Mouse (Mus musculus) cerebellum, adult 9-10 months (tissue): ENCODE measurements around the gene Dyrk1a.
"Not testable (repeated sequence)": the region's sequence is repeated elsewhere in the genome, so short reads cannot be mapped to it uniquely, and the experiment has no call there.

ENCODE experiments used
- DNase-seq: peaks from one replicate; pipeline ENCODE4 v3.0.0; 2022

Gene Dyrk1a

GRCm38 (mm10) chr16:94641799-94642198 is 72.0 kb downstream of the Dyrk1a start:
- DNase-seq, result no peak

GRCm38 (mm10) chr16:94647153-94647552 is 77.3 kb downstream of the Dyrk1a start:
- DNase-seq, result no peak

- DNase-seq, result no peak
These were observed 78.1 kb downstream of the Dyrk1a start for GRCm38 (mm10) chr16:94647925-94648324.

GRCm38 (mm10) chr16:94649861-94650260 is 80.1 kb downstream of the Dyrk1a start:
- no peak for DNase-seq

GRCm38 (mm10) chr16:94652091-94652713 is 82.4 kb downstream of the Dyrk1a start:
- DNase-seq, result no peak

- no peak for DNase-seq
These were observed 85.3 kb downstream of the Dyrk1a start for GRCm38 (mm10) chr16:94655083-94655482.

- DNase-seq, result no peak
These were observed 87.1 kb downstream of the Dyrk1a start for GRCm38 (mm10) chr16:94656891-94657290.

GRCm38 (mm10) chr16:94659394-94659793 is 89.6 kb downstream of the Dyrk1a start:
- DNase-seq, result peak; percentile 70

- no peak for DNase-seq
These were observed 90.4 kb downstream of the Dyrk1a start for GRCm38 (mm10) chr16:94660221-94660620.

- no peak for DNase-seq
These were observed 97.7 kb downstream of the Dyrk1a start for GRCm38 (mm10) chr16:94667557-94667956.

GRCm38 (mm10) chr16:94671313-94671712 is 101.5 kb downstream of the Dyrk1a start:
- DNase-seq, result no peak

- no peak for DNase-seq
These were observed 111.1 kb downstream of the Dyrk1a start for GRCm38 (mm10) chr16:94680924-94681323.

GRCm38 (mm10) chr16:94681760-94682159 is 112.0 kb downstream of the Dyrk1a start:
- DNase-seq, result no peak

GRCm38 (mm10) chr16:94683960-94684359 is 114.2 kb downstream of the Dyrk1a start:
- DNase-seq, result no peak

- no peak for DNase-seq
These were observed 124.0 kb downstream of the Dyrk1a start for GRCm38 (mm10) chr16:94693687-94694305.

- no peak for DNase-seq
These were observed 127.7 kb downstream of the Dyrk1a start for GRCm38 (mm10) chr16:94697553-94697952.

- not testable (repeated sequence) for DNase-seq
These were observed 128.4 kb downstream of the Dyrk1a start for GRCm38 (mm10) chr16:94698234-94698633.

GRCm38 (mm10) chr16:94701141-94701540 is 131.3 kb downstream of the Dyrk1a start:
- DNase-seq, result no peak

GRCm38 (mm10) chr16:94701971-94702370 is 132.2 kb downstream of the Dyrk1a start:
- DNase-seq, result no peak

GRCm38 (mm10) chr16:94713480-94714094 is 143.8 kb downstream of the Dyrk1a start:
- peak; percentile 86 for DNase-seq

GRCm38 (mm10) chr16:94714483-94714882 is 144.7 kb downstream of the Dyrk1a start:
- DNase-seq, result no peak

- no peak for DNase-seq
These were observed 147.2 kb downstream of the Dyrk1a start for GRCm38 (mm10) chr16:94717051-94717450.

GRCm38 (mm10) chr16:94718919-94719318 is 149.1 kb downstream of the Dyrk1a start:
- DNase-seq, result no peak

GRCm38 (mm10) chr16:94719488-94719887 is 149.7 kb downstream of the Dyrk1a start:
- DNase-seq, result no peak
